Mouse (Mus musculus): ENCODE measurements around the gene Padi3.

Gene Padi3

DNA sequence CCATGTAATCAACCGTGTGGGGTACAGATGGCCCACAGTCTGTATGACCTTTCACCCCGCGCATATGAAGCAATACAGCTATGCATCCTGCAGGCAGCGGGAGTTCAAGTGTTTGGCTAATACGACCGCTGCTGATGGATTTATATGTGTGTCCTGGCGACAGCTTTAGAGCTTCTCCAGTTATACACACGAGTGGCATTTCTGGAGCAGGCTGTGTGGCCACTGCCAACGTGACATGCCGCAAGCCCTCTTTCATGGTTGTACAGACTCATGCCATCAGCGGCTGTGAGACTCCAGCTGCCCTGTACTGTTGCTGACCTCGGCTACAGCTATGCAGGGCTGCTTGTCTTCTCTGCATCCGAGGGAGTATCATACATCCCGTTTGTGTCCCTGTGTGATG lies 29.9 kb downstream of the Padi3 start:
- no peak for DNase-seq (ENCODE audit: low spot score)

- no peak for DNase-seq (ENCODE audit: low spot score)
These were observed 30.5 kb downstream of the Padi3 start for GRCm38 (mm10) chr4:140779803-140780397.

GRCm38 (mm10) chr4:140776623-140777022 lies 33.8 kb downstream of the Padi3 start:
- DNase-seq (ENCODE audit: low spot score): no peak

- DNase-seq (ENCODE audit: low spot score): no peak
These were observed 34.6 kb downstream of the Padi3 start for GRCm38 (mm10) chr4:140775876-140776275.

DNA sequence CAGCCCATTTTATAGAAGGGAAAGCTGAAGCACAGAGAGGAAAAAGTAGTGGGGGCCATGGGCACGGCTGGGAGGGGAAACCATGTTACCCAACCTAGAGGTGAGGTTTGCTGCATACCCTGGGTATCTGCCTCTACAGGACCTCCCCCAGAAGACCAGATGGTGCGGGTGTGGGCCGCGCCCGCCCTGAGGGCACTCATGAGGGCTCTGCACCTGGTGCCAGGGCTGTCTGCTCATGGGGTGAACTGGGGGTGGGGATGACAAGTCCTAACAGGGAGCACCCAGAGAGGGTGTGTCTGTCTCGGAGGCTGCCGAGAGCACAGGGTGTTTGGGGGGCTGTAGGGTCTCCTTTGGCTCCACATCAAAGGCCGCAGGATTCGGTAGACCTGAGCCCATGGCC lies 35.6 kb downstream of the Padi3 start:
- no peak for DNase-seq (ENCODE audit: low spot score)

DNA sequence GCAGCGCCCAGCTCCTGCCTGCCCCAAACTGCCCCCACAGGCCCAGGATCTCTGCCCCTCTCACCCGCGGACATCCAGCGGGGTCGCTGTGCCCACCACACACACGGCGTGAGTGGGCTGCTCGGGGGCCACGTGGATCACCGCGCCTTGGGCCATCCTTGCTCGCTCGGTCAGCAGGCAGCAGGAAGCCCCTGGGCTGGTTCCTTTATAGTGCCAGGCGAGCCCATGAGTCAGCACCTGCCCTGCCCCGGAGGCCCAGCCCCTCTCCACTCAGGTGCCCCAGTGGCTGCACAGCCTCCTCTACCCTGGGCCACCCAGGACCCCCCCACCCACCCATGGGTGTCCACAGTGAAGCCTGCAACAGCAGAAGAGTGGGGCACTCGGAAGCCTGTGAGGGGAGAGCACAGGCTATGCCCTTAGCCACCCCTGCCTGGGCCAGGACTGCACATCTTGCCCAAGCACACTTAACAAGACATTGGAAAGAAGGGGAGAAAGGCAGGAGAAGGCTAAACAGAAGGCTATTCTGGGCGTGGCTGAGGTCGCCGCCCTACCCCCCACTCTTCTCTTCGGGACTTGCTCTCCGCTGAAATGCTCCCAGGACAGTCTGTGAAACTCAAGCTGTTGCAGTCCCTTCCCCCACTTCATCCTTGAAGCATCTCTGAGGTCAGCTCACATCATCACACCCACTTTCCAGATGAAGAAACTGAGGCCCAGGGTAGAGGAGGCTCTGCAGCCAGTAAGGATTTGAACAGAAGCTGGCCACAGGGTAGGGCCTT lies 36.2 kb downstream of the Padi3 start, which contains the start of gene Padi4:
Padi4 (minus strand) TSS at position 212 of the 776 bp plus-strand sequence.
- no peak for DNase-seq (ENCODE audit: low spot score)

DNA sequence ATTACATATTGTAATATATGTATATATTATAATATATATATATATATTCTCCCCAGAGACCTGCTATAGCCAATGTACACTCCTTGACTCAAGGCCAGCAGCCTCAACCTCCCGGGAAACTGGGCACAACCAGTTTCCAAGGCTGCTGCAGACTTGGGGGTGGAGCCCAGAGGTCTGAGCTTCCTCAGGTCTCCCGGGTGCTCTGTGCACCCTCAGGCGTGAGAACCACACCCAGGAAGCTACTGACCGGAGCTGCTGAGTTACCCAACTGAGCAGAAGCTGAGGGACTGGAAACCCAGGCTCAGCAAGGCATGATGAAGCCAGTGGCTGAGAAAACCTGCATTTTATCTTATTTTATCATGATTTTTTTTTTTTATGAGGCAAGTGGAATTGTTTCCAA lies 39.4 kb downstream of the Padi3 start:
- DNase-seq (ENCODE audit: low spot score): no peak

DNA sequence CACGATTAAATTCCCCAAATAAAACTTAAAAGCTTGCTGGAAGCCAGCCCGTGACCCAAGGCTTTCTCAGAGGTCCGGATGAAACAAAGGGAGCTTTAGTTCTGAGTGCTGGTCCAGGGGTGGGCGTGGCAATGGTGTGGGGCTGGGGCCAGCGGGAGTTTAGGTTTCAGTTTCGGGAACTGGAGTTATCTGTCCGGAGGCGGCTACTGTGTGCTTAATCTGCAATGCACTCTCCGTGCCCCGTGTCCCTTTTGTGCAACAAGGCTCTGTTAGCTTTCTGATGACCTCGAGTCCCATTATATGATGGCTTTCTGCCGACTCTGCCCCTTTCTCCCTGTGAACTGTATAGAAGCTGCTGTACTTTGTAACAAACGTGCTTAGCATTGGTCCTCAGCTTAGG lies 40.0 kb downstream of the Padi3 start:
- peak; percentile 84 for DNase-seq (ENCODE audit: low spot score)

DNA sequence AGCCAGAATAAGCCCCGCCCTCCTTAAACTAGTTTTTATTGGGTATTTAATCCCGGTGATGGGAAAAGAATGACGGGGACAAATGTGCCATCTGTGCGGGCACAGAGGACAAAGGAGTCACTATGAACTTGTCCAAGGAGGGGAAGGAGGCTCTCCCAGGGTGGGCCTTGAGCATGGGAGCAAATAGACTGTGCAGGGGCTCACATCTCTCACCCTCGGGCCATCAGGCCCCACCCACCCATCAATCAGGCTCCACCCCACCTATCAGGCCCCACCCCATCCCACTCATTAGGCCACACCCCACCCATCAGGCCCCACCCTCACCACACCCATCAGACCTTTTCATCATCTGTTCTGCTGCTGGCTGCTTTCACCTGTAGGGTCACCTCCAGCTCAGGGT lies 41.5 kb downstream of the Padi3 start:
- DNase-seq (ENCODE audit: low spot score): no peak

GRCm38 (mm10) chr4:140765936-140766335 lies 44.5 kb downstream of the Padi3 start:
- DNase-seq (ENCODE audit: low spot score): no peak

DNA sequence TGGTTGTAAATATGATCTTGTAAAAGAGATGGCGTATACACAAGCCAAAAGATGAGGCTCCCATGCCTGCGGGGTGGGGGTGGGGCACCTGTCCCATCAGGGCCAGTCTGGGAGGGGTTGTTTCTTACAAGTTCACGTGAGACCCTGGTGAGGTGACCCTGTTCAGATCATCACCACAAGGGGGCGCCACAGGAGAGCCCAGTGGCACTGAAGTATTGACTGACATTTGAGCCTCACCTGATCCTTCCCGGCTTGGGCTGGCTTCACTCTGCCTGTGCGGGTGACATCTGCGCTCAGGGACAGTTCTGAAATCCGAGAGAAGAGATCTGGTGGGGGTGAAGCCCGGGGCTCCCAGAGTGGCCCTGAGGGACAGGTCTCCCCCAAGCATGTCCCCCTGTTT lies 47.3 kb downstream of the Padi3 start:
- DNase-seq (ENCODE audit: low spot score): peak; percentile 85

GRCm38 (mm10) chr4:140761601-140762000 lies 48.8 kb downstream of the Padi3 start:
- no peak for DNase-seq (ENCODE audit: low spot score)

DNA sequence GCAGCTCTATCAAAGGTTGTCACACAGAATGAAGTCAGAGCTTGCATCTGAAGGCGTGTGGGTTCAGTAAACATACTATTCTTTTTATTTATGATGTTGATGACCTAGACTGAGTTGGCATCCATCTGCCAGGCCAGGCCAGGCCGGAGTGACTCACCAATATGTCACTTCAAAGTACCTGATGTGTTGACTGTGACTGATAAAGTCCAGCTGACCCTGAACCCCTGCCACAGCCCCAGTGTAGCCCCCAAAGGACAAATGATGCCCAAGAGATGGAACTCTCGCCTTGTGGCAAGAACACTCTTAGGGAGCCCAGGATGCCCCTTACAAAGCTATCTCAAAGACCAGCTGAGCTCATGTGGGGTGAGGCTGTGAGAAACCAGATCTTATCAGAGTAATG lies 54.6 kb downstream of the Padi3 start:
- DNase-seq (ENCODE audit: low spot score): no peak

DNA sequence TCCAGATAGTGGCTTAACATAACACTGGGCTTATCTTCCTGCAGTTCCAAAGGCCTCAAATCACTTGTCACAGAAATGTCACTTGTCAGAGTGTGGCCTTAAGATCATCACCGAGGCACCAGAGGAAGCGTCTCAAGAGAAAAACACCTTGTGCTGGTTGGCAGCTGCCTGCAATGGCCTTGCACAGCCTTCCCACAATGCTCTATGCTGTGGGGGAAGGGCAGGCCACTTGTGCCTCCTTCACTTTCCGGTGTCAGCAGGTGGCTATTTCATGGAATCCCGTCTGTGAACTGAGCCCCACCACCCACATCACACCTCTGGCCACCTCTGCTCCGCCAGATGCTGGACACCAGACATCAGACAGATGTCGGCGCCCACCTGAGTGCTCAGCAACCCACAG lies 57.1 kb downstream of the Padi3 start:
- no peak for DNase-seq (ENCODE audit: low spot score)

GRCm38 (mm10) chr4:140750328-140750727 lies 60.1 kb downstream of the Padi3 start:
- peak; percentile 69 for DNase-seq (ENCODE audit: low spot score)

DNA sequence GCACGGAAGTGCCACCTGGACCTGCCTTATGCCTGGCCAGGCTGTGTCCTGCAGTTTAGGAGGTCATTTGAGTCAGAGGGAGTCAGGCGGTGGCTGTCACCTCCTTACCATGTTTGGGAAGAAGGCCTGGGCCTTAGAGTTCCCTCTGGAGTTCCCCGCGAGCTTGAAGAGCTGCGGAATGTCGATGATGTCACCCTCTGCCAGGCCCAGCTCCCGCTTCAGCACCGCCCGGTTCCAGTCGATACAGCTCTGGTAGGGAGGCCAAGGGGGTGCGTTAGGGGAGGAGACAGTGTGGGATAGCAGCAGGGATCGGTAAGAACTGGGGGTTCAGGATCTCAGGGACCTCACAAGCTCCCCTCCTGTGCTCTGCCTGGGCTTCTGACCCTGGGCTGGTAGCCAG lies 62.5 kb downstream of the Padi3 start:
- DNase-seq (ENCODE audit: low spot score): no peak

- DNase-seq (ENCODE audit: low spot score): peak; percentile 80
These were observed 65.8 kb downstream of the Padi3 start for GRCm38 (mm10) chr4:140744654-140745053.

DNA sequence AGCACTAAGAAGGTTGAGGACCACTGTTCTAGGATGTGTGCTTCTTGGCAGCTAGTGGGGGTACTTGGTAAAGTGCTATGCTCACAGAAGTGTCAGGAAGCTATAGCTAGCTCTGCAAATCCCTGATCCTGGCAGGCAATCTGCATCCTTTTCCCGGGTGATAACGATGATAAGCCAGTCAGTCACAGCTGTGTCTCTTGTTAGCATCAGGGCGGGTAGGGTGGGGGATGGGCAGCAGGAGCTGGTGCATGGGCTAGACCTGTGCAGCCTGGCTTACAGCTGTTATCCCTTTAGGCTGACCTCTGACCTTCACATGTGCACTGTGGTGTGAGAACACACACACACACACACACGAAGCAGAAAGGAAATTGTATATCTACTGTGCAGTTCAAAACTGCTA lies 67.4 kb downstream of the Padi3 start:
- no peak for DNase-seq (ENCODE audit: low spot score)

DNA sequence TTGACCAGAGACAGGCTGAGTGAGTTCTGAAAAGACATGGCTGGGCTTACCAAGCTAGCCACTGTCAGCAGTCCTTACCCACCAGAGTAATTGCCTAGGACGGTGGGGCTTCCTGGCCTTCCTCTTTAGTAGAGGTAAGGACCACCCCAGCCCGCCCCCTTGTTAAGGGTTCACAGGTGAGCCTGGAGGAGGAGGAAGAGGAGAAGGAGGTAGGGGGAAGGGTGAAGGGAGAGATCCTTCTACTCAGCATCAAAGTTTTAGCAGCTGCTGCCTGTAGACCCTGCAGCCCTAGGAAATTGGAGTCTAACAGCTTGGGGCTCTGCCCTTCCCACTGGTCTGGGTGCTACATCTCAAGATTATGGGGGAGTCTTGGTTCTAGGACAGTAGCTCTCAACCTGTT lies 67.9 kb downstream of the Padi3 start, which contains the start of gene Padi6:
Padi6 (minus strand) TSS at position 101 of the 400 bp plus-strand sequence.
- no peak for DNase-seq (ENCODE audit: low spot score)

DNA sequence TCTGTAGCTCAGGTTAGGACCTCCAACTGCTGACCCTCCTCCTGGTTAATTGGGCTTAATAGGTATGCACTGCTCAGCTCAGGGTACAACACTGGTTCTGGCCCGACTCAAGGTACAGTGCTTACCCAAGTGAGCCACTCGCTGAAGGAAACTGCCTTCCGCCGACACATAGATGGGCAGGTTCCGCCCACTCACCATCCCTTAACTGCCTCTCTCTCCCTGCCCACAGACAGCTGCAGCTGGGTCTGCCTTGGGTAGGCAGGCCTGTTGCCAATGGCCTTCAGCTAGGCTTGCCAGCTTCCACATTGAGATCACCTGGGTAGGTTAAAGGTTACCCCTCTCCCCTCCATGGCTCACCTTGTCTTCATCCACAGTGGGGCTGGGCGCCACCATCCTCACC lies 69.0 kb downstream of the Padi3 start:
- no peak for DNase-seq (ENCODE audit: low spot score)

DNA sequence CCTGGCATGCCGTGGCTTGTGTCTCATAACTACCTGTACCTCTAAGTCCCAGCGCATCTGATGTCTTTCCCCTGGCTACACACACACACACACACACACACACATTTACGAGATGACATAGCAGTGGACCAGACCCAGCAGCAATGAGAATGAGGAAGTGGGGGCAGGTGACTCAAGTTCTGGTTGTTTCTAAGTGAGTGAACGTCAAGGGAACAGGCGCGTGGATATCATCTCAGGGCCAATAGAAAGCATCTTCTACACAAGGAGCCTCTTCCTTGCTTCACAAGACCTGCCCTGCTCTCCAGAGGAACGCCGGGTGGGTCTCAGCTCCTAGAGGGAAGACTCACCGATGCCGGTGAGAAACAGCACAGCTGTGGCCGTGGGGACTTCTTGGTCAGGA lies 69.8 kb downstream of the Padi3 start:
- no peak for DNase-seq (ENCODE audit: low spot score)
